Mouse (Mus musculus) midbrain, postnatal 0 days (tissue): ENCODE measurements around the gene Slc19a2. TPM values are rescaled to one million over a fixed set of nuclear protein-coding genes. Genes with fewer than 3 reads are reported as not detected.

Experiments used
- ATAC-seq: fragments of 200-750 bp; cut with Nextera tagmentation; 2 replicates; pipeline ENCODE4 v1.8.0; 2017; ENCODE audit warnings: moderate number of reproducible peaks, mild to moderate bottlenecking, moderate TSS enrichment, moderate library complexity; ENCODE audit not compliant: low FRiP score
- DNase-seq: peaks from one replicate; pipeline ENCODE4 v3.0.0-alpha.2; 2015; ENCODE audit warnings: low spot score
- H3K27ac ChIP-seq: fragments of 300-500 bp; sonication (generic); 2 replicates; pipeline ENCODE4 v1.5.1; 2014; ENCODE audit warnings: low read depth, mild to moderate bottlenecking, low read length, mixed read lengths
- H3K27me3 ChIP-seq: fragments of 300-500 bp; sonication (generic); 2 replicates; pipeline ENCODE4 v1.6.1; 2014; ENCODE audit warnings: low read length, control low read depth, mixed read lengths; ENCODE audit not compliant: insufficient read depth
- H3K36me3 ChIP-seq: fragments of 300-500 bp; sonication (generic); 2 replicates; pipeline ENCODE4 v1.6.1; 2014; ENCODE audit warnings: low read length, control low read depth, mixed read lengths; ENCODE audit not compliant: insufficient read depth
- H3K4me1 ChIP-seq: fragments of 300-500 bp; sonication (generic); 2 replicates; pipeline ENCODE4 v1.6.1; 2014; ENCODE audit warnings: mild to moderate bottlenecking, control low read depth, antibody characterized with exemption, low read length, mixed read lengths; ENCODE audit not compliant: insufficient read depth
- H3K4me2 ChIP-seq: fragments of 300-500 bp; sonication (generic); 2 replicates; pipeline ENCODE4 v1.6.1; 2014; ENCODE audit warnings: low read depth, mild to moderate bottlenecking, low read length, mixed read lengths; ENCODE audit not compliant: poor library complexity, severe bottlenecking
- H3K4me3 ChIP-seq: fragments of 300-500 bp; sonication (generic); 2 replicates; pipeline ENCODE4 v1.5.1; 2014; ENCODE audit warnings: low read depth, mild to moderate bottlenecking, low read length, moderate library complexity
- H3K9ac ChIP-seq: fragments of 300-500 bp; sonication (generic); replicated peaks from 2 replicates; pipeline ENCODE4 v1.6.1; 2014; ENCODE audit warnings: mild to moderate bottlenecking, low read length, moderate library complexity, mixed read lengths; ENCODE audit not compliant: poor library complexity, severe bottlenecking
- H3K9me3 ChIP-seq: fragments of 300-500 bp; sonication (generic); 2 replicates; pipeline ENCODE4 v1.6.1; 2016; ENCODE audit warnings: low read length, control low read depth
- CTCF ChIP-seq: IDR thresholded peaks from 2 replicates; pipeline ENCODE4 v1.5.1; 2016; ENCODE audit warnings: antibody characterized with exemption, mild to moderate bottlenecking
- WGBS: fragments of 180-500 bp; shearing (Covaris S2); extraction: QIAGEN DNeasy Blood & Tissue Kit; methylation state at CpG from one replicate; pipeline ENCODE4 v1.1.7; 2014; 5-methylcytosine and 5-hydroxymethylcytosine counted together
- polyA plus RNA-seq: library from polyadenylated mRNA; unstranded; fragments of >200 nt; fragmentation: Nextera tagmentation; extraction: Ambion mirVana; gene quantifications from 2 replicates; pipeline ENCODE4 v1.2.1, GENCODE M21; 2015
- total RNA-seq: library from RNA; depleted of rRNA; stranded (reverse); fragments of >200 nt; gene quantifications from 2 replicates; pipeline ENCODE4 v1.2.3, GENCODE M21; 2014; rRNA removed

Gene Slc19a2
- total RNA-seq: 17.0 and 20.2 TPM in 2 replicates
- polyA plus RNA-seq: 7.4 and 8.4 TPM in 2 replicates

- Histone ChIP-seq H3K36me3 (no peaks in the 10 kb centered on the region), H3K9ac (peak within 1 kb of the TSS; percentile 75), H3K27ac (peak within 1 kb of the TSS; percentile 75), H3K4me2 (peak within 1 kb of the TSS; percentile 77), H3K9me3 (no peaks in the 10 kb centered on the region), H3K27me3 (no peaks in the 10 kb centered on the region), H3K4me3 (peak within 1 kb of the TSS; percentile 66), H3K4me1 (peaks cover 11% of the 10 kb centered on the region; the same call in 1 of the 2 replicates)
- ATAC-seq: peak; percentile 95
- under 1% methylated on average over 63 of the region's 79 CpGs for WGBS
- TF ChIP-seq CTCF: no peak; the same call in 1 of the 2 replicates
- peak; percentile 97 for DNase-seq
These were observed at the start of gene Slc19a2 for GRCm38 (mm10) chr1:164248465-164249331. Gene Slc19a2 (plus strand): TSS chr1:164249046.

GRCm38 (mm10) chr1:164199551-164199950 is 49.3 kb upstream of the Slc19a2 start:
- Histone ChIP-seq H3K36me3 (no peaks in the 10 kb centered on the region), H3K27me3 (no peaks in the 10 kb centered on the region), H3K9ac (no peak overlapping the region), H3K27ac (no peak overlapping the region), H3K9me3 (no peaks in the 10 kb centered on the region), H3K4me1 (no peaks in the 10 kb centered on the region), H3K4me2 (no peak overlapping the region), H3K4me3 (no peak overlapping the region)
- DNase-seq (no peak), ATAC-seq (no peak)
- TF ChIP-seq CTCF: no peak
- 85% methylated on average over 4 of the region's 4 CpGs for WGBS

- ATAC-seq (no peak), DNase-seq (no peak)
- Histone ChIP-seq H3K36me3 (no peaks in the 10 kb centered on the region), H3K27ac (no peak overlapping the region), H3K4me1 (no peaks in the 10 kb centered on the region), H3K4me2 (no peak overlapping the region), H3K9me3 (no peaks in the 10 kb centered on the region), H3K9ac (no peak overlapping the region), H3K4me3 (no peak overlapping the region), H3K27me3 (no peaks in the 10 kb centered on the region)
- TF ChIP-seq CTCF: no peak
- 84% methylated on average over 2 of the region's 2 CpGs for WGBS
These were observed 40.4 kb upstream of the Slc19a2 start for GRCm38 (mm10) chr1:164208437-164208836.

DNA sequence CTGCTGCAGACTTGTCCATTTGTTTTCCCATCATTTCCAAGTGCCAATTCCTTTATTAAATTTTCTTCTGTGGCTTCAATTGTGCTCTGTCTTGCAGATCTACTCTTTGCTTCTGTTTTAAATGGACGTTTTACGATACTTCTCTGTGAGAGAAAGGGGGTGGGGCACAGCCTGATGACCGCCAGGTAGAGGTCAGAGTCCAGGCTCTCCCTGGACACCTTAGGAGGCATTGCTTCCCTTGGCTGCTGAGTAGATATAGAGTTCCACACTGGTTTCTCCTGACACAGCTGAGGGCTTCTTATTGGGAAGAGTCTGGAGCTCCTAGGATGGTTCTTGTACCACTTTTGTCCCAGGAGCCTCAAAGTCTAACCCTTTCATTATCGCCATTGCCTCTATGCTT is 37.9 kb upstream of the Slc19a2 start:
- no peak overlapping the region for H3K4me2 ChIP-seq
- no peaks in the 10 kb centered on the region for H3K9me3 ChIP-seq
- no peak for TF ChIP-seq CTCF
- H3K4me1 ChIP-seq: no peaks in the 10 kb centered on the region
- DNase-seq (no peak), ATAC-seq (no peak)
- no peak overlapping the region for H3K27ac ChIP-seq
- no peak overlapping the region for H3K4me3 ChIP-seq
- no peak overlapping the region for H3K9ac ChIP-seq
- no peaks in the 10 kb centered on the region for H3K27me3 ChIP-seq
- 82% methylated on average over 4 of the region's 4 CpGs for WGBS
- H3K36me3 ChIP-seq: no peaks in the 10 kb centered on the region

DNA sequence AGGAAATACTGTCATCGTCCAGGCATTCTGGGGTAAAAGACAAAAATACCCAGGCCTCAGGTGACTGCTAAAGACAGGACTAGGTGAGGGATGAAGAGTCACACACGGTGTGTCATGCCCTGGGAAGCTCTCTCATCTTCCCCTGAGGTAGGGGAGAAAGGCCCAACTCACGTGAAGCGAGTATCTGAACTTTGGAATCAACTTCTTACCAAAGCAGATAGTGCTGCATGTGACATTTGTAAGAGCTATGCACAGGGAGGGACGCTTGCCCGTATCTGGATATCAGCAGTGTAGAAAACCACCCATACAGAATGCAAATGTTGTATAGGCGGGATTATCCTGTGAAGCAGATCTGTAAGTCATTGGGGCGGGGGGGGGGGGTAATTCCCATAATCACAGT is 36.2 kb upstream of the Slc19a2 start:
- no peak for ATAC-seq
- DNase-seq: no peak
- TF ChIP-seq CTCF: no peak
- no peaks in the 10 kb centered on the region for H3K36me3 ChIP-seq
- H3K9me3 ChIP-seq: no peaks in the 10 kb centered on the region
- 81% methylated on average over 8 of the region's 8 CpGs for WGBS
- no peaks in the 10 kb centered on the region for H3K4me1 ChIP-seq
- no peaks in the 10 kb centered on the region for H3K27me3 ChIP-seq
- H3K4me2 ChIP-seq: no peak overlapping the region
- H3K4me3 ChIP-seq: no peak overlapping the region
- no peak overlapping the region for H3K9ac ChIP-seq
- H3K27ac ChIP-seq: no peak overlapping the region

DNA sequence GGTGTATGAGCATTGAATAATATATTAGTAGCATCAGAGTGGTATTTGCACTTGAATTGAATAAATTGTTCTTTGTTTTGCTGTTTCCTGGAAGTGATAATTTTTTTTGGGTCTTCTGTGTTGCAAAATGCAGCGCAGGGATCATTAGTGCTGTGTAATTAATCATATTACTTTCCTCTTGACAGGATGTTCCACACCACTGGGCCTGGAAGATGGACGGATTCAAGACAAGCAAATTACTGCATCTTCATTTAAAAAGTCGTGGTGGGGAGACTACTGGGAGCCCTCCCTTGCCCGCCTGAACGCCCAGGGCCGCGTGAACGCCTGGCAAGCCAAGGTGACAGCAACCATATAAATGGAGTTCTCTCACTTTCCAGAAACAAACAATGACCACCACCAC is 34.7 kb upstream of the Slc19a2 start:
- H3K4me1 ChIP-seq: no peaks in the 10 kb centered on the region
- no peak overlapping the region for H3K4me2 ChIP-seq
- ATAC-seq: no peak
- no peaks in the 10 kb centered on the region for H3K27me3 ChIP-seq
- H3K9me3 ChIP-seq: no peaks in the 10 kb centered on the region
- no peak for TF ChIP-seq CTCF
- H3K9ac ChIP-seq: no peak overlapping the region
- no peak overlapping the region for H3K27ac ChIP-seq
- no peak for DNase-seq
- no peak overlapping the region for H3K4me3 ChIP-seq
- H3K36me3 ChIP-seq: no peaks in the 10 kb centered on the region
- 60% methylated on average over 8 of the region's 8 CpGs for WGBS
